Mouse (Mus musculus): Measurements from ENCODE around the gene Uqcr10. TPM values are rescaled to one million over a fixed set of nuclear protein-coding genes. Genes with fewer than 3 reads are reported as not detected.

Uqcr10 gene
- total RNA-seq, 2 experiments from 2014 or later = 360 to 388 TPM

DNA sequence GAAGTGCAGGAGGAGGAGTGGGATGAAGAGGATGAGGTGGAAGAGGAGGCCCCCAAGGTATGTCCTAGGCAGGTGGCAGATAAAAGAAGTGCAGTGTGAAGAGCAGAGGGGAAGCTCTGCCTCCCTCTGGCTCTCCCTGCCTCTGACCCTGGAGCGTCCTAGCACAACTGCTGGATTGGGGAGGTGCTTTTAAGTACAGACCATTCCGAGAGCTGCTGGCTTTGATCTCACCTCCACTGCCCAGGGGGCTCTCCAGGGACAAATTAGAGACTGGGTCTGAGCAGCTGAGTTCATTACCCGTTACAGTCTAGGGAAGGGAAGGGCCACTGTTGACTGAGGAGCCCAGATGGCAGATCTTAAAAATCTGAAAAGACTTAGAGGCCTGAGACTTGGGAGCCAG, 24.0 kb downstream of the Uqcr10 start:
- intact Hi-C loops (cut with DNase I) = no loop called here
- DNase-seq (ENCODE audit: low spot score in 2 of 2) = no peak

- peak; percentile 48 to 56 for DNase-seq (ENCODE audit: low spot score in 2 of 2)
- intact Hi-C loops (cut with DNase I) = no loop called here
Observed at GRCm38 (mm10) chr11:4679441-4679832, 24.7 kb downstream of the Uqcr10 start.

DNA sequence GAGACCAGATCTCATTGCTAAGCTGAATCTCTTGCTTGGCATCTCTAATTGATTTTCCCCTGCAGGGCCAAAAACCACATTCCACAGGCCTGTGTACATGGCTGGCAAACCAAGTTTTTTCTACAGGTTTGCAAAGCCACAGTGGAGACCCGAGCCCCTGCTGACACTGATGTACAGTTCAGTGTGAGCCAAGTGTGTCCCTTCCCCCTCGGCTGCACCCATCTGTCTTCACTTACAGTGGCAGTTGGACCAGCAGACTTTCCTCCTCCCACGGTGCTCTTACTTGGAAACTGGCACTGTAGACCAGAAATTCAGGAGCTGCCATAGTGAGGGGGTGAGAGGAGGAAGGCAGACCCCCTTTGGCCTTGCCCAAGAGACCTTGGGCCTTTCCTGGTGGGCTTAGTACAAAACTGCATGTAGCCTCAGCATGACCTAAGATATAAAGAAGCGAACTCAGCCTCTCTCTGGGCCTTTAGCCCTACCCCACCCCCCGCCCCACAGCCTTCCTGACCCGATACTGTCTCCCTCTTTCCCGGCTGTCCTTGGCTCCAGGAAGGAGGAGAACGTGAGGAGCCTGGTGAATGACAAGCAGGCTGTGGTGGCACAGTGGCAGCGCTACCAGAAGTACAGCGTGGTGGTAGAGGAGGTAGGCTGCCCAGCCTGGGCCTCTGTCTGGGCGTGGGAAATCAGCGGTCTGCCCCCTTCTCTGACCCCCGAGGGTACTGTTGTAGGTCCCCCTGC, 25.3 kb downstream of the Uqcr10 start:
- intact Hi-C loops (cut with DNase I) = no loop called here
- DNase-seq (ENCODE audit: low spot score in 2 of 2) = peak; percentile 66 to 76

DNA sequence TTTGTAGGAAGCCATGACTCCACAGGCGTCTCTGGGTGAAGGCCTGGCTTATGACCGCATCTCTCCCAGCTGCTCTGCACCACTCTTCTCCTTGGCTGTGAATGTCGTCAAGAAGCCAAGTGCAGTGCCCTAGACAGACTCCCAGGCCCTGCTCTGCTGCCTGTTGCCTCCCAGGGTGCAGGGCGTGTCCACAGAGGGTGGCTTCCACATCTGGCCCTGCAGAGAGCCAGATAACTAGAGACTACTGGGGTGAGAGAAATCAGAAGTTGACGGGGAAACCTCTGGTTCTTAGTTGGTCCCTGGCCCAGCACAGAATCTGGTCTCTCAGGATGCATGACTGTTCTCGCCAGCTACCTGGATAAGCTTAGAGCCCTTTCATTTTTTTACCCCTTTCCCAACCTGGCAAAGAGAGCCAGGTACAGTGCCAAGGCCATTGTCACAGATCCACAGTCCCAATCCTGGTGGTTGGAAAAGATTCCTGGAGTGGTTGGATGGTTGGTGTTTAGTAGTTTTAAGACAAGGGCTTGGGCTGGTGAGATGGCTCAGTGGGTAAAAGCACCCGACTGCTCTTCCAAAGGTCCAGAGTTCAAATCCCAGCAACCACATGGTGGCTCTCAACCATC, 26.8 kb downstream of the Uqcr10 start:
- intact Hi-C loops (cut with DNase I) = no loop called here
- DNase-seq (ENCODE audit: low spot score in 2 of 2) = no peak

DNA sequence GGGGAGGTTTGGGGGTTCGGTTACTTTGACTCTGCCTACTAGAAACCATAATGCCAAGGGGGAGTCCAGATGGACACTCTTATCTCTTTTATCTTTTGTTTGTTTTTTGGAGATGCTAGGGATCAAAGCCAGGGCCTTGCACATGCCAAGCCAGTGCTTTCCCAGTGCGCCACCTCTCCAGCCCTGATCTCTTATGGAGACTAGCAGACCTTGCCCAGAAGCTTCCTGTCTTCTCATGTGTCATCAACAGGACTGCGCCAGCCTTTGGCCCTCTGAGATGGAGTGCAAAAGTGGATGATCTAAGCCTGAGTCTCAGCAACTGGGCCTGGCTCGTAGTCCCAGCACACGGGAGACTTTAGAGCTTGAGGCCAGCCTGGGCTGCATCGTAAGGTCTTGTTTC, 28.4 kb downstream of the Uqcr10 start:
- intact Hi-C loops (cut with DNase I) = no loop called here
- DNase-seq (ENCODE audit: low spot score in 2 of 2) = no peak

- intact Hi-C loops (cut with DNase I) = no loop called here
- no peak for DNase-seq (ENCODE audit: low spot score in 2 of 2)
Observed at GRCm38 (mm10) chr11:4675126-4675562, 29.0 kb downstream of the Uqcr10 start.

DNA sequence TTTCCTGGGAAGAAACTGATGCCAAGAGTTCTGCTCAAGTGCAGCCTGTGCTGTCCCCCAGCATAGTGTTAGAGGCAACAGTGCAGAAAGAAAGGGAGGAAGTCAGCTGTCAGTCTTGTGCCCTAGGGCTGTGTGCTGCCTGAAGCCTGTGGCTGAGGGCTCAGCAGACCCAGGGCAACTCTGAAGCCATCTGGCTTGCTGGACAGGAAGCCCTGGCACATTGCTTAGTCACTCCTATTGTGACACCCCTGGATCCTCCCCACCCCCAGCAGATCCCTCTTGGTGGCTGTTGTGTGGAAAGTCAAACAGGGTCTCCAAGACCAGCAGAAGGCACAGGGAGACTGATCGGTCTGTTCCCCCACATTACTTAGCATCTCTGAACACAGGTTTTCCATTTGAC, 29.5 kb downstream of the Uqcr10 start:
- DNase-seq (ENCODE audit: low spot score in 2 of 2) = no peak
- intact Hi-C loops (cut with DNase I) = no loop called here

DNA sequence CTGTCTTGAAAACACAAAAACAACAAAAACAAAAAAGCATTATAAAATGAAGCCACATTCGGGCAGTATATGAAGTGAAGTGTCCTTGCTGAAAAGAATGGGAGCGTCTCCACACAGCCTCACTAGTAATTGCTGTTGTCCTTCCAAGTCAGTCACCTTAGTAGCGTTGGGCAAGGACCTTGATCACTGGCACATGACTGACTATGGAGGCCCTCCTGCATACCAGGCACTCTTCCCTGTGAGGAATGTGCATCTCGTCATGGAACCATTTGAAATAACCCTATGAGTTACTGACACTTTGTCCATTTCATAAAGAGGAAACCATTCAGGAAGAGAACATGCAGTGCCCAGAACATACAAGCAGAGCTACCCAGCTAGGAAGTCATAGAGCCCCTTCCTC, 32.4 kb downstream of the Uqcr10 start:
- intact Hi-C loops (cut with DNase I) = no loop called here
- no peak for DNase-seq (ENCODE audit: low spot score in 2 of 2)

DNA sequence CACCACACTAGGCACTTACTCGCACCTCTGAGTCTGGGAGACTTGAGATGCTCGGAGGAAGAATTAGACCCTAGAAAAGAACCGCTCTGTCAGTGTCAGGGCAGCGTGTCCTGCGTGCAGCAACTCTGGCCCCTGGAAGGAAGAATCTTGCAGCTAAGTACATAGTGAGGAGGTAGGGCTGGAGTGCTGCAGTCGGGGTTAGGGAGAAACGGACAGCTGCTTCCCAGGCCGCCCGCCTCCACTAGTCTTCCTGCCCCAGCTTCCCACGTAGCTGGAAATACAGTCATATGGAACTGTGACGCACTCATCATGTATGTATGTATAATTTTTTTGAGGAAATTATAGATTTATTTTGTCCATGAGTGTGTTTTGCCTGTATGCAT, 41.7 kb downstream of the Uqcr10 start:
- intact Hi-C loops (cut with DNase I) = no loop called here

DNA sequence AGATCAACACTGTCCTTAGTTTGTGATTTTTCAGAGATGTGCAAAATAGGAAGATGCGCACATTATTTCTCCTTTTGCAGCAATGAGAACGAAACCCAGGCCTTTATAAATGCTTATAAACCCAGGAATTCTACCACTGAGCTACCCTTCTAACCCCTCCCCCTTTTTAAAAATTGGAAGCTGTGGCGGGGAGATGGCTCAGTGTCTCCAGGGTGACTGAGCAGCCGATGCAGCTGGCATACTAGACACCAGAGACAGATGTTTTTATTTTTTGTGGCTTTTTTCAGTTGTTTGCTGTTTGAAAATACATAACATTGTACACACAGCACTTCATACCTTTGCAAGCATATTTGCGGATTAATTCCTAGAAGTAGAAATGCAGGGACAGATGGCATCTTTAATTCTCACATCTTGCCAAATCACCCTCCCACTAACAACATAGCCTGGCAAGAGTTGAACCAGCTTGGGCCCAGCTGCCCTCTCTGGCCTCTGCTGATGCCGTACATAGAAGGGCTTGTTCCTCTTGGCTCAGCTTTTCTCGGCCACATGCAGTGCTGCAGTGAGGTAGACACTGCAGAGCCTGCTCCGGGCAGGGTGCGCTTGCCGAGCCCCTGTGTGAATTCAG, 42.2 kb downstream of the Uqcr10 start:
- intact Hi-C loops (cut with DNase I) = no loop called here
- peak in 1 of 2 experiments; percentile 11 for DNase-seq (ENCODE audit: low spot score in 2 of 2)

More for the DNA sequence above, 41.7 kb downstream of the Uqcr10 start:
- DNase-seq (ENCODE audit: low spot score in 2 of 2) = peak in 1 of 2 experiments; percentile 10

- intact Hi-C loops (cut with DNase I) = no loop called here
- DNase-seq (ENCODE audit: low spot score in 2 of 2) = peak; percentile 13 to 17
Observed at GRCm38 (mm10) chr11:4661324-4661723, 42.8 kb downstream of the Uqcr10 start.

DNA sequence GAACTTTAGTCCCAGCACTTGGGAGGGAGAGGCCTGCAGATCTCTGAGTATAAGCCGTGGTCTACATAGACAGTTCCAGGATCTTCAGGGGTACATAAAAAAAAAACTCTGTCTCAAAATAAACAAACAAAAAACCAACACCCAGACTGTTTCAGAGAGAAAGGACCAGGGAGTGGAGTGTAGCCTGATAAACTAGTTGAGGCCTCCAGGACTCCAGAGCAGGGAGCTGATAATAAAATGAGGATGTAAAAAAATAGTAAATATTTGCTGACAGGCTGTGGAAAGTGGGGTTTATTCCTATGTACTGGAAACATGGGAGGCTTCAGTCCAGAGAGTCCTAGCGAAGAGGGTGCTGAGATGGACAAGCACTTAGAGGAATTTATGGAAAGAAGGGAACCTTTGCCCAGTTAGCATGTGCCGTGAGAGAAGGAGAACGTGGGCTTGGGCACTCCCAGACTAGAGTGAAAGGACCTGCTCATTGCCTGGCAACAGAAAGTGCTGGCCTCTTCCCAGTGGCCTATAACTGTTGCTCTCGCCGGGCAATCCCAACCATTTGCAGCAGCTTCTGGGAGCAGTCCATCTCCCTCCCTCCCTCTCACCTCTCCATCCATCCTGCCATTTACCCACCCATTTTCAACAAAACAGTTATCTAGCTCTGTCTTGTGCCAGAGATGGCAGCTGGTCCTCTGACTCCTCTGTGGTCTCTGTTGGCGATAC, 43.7 kb downstream of the Uqcr10 start:
- DNase-seq (ENCODE audit: low spot score in 2 of 2) = no peak

GRCm38 (mm10) chr11:4659818-4660217, 44.3 kb downstream of the Uqcr10 start:
- intact Hi-C loops (cut with DNase I) = no loop called here
- no peak for DNase-seq (ENCODE audit: low spot score in 2 of 2)

More for the DNA sequence above, 43.7 kb downstream of the Uqcr10 start:
- intact Hi-C loops (cut with DNase I) = no loop called here

Other genes with a start within 250 kb of the Uqcr10 start
- gene Mtmr3, start 109.5 kb downstream of the Uqcr10 start, total RNA-seq (2021) = 10 to 100 TPM; 69.0 to 73.5 TPM
- gene Gm11032, start 84.3 kb downstream of the Uqcr10 start, total RNA-seq (2021) = not detected
- gene Ascc2, start 66.6 kb downstream of the Uqcr10 start, total RNA-seq (2021) = 10 to 100 TPM; 15.1 to 21.6 TPM
- 10 to 100 TPM; 31.8 to 32.9 TPM for gene Zmat5, start 336 bp upstream of the Uqcr10 start, total RNA-seq (2021)
- gene Cabp7, start 42.4 kb upstream of the Uqcr10 start, total RNA-seq (2021) = 10 to 100 TPM; 16.4 to 22.0 TPM
- gene Nf2, start 145.2 kb upstream of the Uqcr10 start, total RNA-seq (2021) = 10 to 100 TPM; 73.3 to 75.0 TPM
- gene Nipsnap1, start 169.6 kb upstream of the Uqcr10 start, total RNA-seq (2021) = 10 to 100 TPM; 85.0 to 90.8 TPM
- gene Thoc5, start 191.0 kb upstream of the Uqcr10 start, total RNA-seq (2021) = 10 to 100 TPM; 35.7 to 45.4 TPM
- 10 to 100 TPM; 44.0 to 47.2 TPM for gene Nefh, start 243.7 kb upstream of the Uqcr10 start, total RNA-seq (2021)